Mouse (Mus musculus): ENCODE data around the gene Nbas. TPM values are rescaled to one million over a fixed set of nuclear protein-coding genes. Genes with fewer than 3 reads are reported as not detected.

Gene Nbas
- total RNA-seq, 2 experiments from 2014 or later: 16.0 to 17.7 TPM

DNA sequence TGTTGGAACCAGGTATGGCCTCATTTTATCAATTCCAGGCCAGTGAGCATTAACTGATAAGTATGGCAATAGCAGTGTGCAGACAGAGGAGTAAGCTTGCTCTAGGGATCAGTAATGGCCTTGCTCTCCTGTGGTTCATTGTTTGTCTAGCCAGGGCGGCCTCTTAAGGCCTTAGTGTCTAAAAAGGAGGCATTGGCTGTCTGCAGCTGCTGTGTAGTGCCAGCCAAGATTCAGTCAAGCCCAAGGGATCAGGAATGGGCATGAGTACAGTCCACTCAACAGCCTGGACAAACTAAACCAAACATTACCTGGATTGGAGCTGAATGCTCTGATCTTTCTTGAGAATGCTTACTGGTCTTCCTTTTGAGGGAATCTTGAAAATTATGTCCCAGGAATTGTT is 120.7 kb downstream of the Nbas start:
- no peak for DNase-seq

DNA sequence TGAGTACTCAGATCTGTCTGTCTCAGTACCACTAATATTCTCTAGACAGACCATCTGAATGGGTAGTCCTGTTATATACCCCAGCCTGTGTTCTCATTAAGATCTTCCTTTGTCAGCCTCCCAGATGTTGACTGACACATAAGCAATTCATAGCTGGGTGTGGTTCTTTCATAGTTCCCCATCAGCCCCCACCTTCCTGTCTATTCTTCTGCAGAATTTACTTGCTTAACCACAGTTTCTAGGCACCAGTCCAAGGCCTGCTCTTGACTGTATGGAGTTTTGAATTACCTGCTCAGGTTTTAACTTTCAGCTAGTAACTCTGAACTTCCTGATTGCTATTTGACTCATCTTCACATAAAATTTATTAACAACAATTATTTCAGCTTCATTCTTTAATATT is 141.3 kb downstream of the Nbas start:
- no peak for DNase-seq

DNA sequence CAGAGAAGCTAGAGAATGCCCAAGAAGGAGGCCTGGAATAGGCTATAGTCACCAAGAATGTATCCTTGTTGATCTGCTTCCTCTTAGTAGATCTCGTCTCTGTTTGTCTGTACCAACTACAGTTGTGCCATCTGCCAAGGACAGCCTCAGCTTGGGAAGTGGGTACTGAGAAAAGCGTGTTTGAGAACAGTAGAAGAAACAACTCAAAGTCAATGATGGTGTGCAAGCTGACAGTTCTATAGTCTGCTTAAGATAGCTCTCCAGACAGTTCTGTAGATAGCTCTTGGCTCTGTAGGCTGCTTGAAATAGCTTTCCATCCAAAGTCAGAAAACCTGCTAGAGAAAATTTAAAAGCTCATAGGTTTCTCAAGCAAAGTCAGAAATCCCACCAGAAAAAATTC is 149.7 kb downstream of the Nbas start:
- no peak for DNase-seq

DNA sequence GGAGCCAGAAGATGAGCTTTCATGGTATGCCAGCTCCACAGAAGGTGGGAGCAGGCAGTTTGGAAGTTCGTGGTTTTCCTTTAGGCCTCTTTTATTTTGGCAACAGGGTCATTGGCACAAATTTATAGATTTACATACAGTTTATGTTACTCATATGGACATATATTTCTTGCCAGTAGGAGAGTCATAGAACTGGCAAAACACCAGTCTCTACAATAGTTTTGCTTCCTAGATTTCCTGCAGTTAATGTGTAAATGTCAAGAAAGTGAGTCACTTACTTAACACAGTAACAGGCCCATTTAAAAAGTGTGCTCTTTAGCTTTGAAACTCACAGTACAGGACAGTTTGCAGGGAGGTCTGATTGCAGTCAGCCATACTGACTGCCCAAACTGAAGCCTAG is 161.3 kb downstream of the Nbas start:
- DNase-seq: no peak

DNA sequence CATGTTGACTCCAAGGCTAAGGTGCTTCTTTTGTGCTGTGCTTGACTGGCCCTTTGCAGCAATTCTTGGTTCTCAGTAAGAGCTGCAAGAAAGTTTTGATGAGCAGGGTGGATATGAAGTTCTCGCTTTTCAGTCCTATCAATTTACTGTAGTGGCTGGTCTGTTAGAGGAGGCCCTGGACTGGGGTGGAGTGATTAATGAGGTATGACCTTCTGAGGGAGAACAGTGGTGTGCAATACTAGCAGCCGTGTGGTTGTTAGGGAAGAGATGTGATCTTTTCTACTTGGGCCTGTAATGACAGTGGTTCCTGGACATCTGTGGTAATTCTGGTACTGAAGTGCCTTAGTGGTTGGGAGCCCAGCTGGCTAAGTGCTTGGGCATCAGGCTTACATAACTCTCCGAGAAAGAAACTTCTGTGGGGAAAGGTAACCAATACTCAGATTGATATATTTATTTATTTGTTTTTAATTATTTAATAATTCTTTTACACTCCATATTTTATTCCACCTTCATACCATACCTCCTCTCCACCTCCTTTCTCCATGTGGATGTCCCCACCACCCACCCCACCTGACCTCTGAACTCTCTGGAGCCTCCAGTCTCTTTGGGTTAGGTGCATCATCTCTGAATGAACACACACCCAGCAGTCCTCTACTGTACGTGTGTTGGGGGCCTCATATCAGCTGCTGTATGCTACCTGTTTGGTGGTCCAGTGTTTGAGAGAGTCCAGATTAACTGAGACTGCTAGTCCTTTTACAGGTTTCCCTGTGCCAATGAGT is 175.9 kb downstream of the Nbas start:
- no peak for DNase-seq

DNA sequence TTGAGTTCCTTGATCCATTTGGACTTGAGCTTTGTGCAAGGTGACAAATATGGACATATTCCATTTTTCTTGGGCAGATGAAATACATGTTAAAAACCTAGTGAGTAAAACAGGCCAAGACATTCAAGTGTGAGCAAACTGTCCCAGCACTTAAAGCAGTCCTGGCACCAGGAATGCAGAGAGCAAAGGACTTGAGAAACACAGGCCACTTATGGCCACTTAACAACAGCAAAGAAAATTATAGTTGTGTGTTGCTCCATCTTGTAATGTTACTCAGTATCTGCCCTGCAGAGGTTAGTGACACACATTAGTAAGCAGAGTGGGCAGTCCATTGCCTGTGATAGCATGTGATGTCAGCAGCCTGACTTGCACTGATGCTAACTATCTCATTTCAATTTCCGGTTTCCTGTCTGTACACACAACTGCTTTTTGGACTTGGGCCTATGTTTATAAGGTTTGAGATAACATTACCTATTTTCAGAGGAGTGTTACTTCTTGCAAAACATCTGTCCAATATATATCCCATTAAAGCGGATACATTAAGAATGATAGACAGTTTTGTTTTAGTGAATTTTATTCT is 176.6 kb downstream of the Nbas start:
- DNase-seq: no peak

DNA sequence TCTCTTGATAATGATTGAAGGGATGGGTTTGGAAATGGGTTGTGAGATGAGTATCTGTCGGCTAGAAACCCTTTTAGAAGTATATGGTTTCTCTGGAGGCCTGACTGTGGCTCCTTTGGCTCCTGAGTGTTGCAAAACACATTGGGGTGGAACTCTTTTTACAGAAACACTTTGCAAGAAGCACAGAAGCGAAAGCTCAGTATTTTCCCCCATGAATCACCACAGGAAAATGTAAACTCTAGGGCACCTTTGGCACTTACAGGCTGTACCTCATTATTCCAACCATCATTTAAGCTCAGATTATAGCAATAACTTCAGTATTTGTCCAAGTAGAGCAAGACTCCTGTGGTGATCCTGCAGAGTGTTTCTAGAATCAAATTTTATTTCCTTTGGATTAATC is 180.0 kb downstream of the Nbas start:
- no peak for DNase-seq

DNA sequence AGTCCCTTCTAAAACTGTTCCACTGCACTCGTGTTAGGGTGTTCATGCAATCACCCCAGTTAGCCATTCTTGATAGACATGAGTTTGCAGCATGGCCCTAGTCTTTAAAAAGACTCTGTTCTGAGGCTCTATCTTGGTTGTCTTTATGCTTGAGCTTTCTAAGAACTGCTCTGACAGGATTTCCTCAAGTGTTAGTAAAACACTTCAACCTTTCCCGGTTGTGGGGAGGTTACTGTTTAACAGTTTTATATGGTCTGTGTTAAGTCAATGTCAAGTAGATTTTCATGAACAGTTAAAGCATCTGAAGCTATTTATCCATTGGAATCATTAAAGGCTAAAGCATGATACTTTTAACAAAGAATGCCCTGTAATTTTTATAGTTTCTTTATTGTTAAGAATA is 183.1 kb downstream of the Nbas start:
- no peak for DNase-seq

DNA sequence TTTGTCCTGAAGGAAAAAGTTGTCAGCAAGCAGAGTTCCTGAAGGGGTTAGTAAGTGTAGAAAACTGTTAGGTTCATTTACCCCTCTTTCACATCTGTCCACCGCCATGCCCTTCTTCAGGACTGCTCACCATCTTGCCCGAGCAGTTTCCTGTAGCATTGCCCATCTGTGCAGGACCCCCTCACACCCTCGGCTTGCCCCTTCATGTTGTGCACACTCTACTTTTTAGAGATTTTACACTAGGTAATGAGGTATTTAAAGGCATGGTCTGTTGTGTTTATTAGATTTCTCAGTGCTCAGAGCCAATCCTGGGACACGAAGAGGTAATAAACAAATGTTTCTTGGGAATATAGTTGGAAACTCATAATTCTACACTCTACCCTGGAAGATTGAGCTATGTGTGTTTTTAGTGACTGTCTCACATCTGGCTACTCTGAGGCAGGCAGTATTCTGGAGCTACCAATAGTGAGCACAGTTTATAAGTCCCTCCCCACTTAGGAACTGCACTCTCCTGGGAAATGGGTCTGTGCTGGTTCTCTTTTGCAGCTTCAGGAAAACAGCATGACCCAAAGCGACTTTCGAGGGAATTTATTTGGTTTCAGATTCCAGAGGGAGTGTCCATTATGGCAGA is 191.4 kb downstream of the Nbas start:
- DNase-seq: no peak

DNA sequence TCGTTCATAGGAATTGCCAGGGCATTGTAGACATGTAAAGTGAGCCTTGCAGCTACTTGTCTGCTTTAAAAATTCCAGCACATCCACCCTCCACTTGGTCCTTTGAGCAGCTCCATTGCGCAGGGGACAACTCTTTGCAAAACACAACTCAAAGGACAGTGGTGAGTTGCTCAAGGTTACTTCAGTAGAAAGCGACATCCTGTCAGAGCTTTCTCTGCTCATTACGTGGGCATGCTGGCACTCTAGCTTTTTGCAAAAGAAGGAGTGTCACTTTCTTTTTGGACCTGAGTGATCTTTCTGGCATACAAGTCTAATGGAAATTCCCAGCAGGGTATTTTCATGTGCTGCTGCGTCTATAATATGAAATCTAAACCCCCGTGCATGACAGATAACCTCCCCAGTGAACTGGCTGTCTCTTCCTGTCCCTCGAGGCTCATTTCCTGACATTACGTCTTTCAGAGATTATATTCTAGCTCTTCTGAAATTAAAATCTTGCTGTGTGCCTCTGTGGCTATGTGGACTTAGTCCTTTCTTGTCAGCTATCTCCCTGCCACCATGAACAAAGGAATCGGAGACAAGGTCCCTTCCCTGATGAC is 192.7 kb downstream of the Nbas start:
- DNase-seq: no peak

DNA sequence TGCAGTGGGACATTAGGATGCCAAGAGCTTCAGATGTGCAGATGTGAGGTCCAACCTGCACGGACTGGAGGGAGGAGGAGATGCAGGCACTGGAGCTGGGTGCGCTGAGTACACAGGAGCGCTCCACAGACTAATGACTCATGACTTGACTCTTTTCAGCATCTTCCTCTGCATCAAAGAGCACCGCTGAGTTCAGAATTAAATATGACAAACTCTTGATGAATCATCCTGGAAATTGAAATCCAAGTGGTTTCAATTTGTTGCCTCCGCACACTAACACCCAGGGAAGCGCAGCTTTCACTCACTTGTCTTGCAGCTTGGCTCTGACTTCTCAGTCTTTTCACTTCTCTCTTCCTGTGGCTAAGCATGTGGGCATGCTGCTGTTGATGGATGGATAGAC is 193.5 kb downstream of the Nbas start:
- no peak for DNase-seq

DNA sequence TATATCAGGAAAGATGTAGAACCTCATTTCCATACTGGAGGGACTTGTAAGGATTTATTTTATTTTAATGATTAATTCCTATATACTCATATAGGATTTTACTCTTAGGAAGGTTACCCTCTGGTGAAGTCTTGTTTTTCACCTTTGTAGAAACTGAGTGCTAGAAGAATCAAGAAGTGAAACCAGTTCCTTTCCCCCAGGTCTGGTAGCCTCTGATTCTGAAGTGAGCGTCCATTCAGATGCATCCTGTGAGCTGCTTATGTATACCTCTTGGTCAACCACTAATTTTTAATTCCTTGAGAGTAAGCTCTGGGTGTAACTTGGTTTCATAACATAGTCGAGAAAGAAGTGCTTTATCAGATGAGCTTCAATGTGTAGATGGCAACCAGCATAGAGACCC is 196.6 kb downstream of the Nbas start:
- DNase-seq: no peak

DNA sequence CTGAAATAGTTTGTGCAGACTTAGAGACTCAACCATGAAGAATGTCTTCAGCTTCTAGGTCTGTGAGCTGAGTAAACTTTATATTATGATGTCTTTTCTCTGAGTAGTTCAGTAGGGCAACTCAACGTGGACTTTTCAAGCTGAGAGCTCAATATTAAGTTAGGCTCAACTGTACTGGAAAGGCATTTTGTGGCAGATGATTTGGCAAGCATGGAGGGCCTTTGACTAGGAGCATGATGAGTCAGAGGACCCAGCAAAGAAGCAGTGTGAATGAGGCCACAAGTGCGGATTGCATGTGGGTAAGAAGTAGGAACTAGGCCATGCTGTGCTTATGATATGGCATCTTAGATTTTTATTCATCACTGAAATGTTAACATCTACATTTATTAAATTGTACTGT is 205.9 kb downstream of the Nbas start:
- DNase-seq: no peak

DNA sequence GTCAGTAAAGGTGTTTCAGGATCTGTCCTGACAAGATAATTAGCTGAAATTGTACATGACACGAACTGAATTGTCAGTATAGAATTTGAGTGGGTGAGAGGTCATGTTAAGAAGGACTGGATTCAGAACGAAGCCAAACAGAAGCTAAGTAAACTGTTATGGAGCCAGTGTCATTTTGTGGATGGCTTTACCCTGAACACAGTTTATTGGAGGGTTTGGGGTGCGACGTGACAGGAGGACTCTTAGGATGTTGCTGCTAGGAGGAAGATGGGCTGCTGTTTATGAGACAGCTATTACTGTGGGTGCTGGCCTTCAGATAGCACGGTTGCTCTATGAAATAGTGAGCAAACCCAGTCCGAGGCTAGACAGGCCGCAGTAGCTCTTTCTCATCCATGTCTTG is 210.2 kb downstream of the Nbas start:
- no peak for DNase-seq

DNA sequence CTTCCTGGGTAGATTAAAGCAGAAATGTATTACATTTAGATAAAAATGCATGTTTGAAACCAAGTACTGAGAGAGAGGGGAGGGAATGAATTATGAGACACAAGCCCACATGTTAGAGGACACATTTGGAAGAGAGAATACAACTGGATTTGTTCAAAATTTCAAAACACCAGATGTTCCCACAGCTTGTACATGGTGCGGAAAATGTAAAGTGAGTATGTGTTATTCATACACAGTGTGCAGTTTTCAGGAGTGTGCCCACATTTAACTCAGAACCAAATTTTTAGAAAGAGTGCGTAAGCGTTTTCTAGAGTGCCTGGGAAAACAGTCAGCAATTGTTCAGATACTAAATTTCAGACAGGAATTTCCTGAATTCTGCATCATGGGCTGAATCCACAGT is 217.3 kb downstream of the Nbas start:
- DNase-seq: no peak

DNA sequence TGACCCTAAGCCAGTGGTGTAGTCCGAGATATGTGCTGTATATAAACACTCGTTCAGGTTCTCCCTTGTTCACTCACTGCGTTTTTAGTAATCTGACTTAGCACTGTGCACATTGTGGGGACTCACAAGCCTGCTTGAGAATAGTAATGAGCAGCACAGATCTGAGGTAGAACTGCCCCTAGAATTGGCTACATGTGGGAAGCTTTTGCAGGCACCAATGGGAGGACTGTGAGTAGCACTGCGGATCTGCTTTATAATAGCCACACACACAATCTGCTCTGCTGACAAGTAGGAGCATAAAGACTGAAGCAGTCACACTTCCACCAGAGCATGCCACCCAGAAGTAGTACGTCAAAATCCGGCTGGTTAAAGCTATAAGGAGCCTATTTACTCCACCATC is 228.3 kb downstream of the Nbas start:
- no peak for DNase-seq

DNA sequence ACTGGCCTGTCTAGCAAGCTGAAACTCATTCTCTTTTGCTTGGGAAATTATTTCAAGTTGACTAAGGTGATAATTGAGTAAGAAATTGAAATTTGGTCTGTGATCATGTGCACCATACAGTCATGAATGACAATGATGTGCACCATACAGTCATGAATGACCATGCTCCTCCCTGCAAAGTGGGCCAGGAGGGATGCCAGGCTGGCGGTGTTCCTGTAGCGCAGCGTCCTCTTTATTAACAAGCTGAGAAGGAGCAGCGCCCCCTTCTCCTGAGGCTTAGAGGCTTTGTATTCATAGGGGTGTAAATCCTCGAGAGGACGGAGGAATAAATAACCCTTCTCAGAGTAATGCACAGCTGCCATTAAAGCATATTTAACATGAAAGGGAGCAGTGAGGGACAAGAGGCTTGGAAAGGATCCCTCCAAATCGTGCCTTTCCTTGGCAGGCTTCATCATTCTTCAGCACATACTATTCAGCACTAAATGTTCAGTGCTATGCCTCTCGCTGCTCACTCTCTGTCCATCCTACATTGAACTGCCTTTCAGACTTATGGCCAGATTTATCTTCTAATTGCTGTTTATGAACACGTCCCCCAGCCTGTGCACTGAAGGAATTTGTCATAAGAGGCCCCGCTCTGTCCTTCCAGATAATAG is 230.4 kb downstream of the Nbas start:
- no peak for DNase-seq

DNA sequence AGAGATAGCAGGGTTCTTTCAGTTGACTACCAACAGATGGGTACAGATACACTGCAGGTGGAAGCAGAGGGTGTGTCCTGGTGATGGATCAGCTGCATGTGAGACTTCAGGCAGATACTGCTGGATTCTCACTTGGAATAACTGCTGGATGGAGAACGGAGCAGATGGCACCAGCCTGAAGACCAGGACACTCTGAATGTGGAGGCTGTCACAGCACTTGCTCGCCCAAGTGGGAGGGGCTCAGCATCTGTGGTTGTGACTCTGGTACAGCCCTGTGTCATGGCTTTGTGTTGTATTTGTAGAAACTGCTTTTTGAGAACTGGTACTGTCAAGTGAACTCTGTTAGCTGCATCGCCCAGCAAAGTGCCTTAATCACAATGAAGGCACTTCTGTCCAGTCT is 231.3 kb downstream of the Nbas start:
- no peak for DNase-seq

DNA sequence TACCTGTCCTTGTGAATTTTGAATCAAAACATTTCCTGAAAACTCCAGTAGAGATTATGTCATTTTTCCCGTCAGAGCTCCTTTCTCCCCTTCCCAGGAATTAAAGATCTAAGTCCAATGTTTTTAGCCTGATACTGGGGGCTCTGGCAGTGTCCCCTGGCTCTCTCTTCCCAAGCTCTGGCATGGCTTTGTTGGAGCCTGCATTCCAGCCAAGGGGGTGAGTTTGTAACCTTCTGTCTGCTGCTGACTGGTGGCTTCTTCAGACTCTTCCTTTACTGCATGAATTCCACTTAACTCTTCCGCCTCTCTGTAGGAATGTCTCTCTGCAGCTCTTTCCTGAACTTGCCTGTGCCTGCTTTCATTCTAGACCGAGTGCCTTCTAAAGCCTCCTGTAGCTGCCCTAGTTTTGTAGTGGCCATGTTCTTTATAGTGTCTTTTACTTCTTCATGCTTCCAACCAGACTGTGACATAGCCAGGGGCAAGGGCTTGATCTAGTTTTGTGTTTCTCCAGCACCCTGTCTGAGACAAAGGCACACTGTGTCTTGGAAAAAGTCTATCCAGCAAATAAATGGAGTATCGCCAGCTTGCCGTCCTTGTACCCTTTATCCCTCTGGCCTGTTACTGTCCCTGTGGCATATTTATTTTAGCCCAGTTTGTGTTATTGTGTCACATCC is 236.0 kb downstream of the Nbas start:
- no peak for DNase-seq

DNA sequence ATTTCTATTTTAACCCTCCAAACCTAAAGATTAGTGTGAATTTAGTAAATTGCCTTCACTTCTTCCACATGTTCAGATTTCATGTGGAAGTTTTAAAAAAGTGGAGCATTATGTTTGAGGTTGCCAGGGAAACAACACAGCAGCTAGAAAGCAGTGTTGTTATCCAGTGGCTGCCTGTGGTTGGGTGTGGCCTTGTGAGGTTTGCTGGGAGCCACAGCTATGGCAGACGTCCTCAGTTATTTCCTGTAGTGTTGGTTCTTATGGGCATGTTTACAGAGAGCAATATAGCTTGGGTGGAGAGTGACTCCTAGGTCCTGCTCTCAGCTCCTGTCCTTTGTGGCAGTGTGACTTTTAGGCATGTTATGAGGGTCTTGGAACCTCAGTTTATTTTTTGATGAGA is 249.1 kb downstream of the Nbas start:
- DNase-seq: no peak

DNA sequence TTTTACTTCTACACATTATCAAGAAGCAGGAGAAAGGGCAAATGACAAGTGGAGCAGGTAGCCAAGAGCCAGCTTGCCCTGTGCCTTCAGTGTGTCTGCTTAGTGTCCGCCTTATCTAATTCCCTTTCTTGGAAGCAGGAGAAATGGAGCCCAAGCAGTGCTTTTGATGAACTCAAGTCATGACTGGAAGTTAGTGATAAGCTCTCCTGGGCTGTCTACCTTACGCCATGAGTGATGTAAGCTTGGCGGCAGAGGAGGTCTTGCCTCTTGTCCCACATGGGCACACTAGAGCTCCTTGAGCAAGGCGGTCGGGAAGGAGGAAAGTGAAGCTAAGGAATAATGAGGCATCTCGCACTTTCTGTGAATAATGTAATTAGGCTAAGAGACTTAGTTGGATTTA is 250.5 kb downstream of the Nbas start:
- DNase-seq: no peak

DNA sequence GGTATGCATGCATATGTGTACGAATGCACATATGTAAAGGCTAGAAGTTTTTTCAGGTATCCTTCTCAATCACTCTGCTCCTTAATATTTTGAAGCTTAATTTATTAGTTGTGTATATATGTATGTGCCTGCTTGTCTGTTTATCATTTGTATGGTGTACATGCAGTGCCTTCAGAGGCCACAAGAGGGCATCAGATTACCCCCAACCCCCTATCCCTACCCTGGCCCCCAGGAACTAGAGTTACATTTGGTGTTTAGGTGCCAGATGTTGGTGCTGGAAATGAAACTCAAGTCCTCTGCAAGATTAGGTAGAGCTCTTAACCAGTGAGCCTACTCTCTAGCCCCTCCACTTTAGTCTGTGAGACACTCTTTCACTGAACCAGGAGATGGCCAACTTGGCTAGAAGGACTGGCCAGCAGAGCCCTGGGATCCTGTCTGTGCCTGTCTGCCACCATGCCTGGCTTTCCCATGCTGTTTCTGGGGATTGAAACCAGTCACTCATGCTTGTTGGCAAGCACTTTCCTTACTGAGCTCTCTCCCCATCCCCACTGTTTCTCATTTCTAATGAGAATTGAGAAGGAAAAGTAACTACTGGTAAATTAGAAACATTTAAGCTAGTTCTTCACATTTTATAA is 263.9 kb downstream of the Nbas start:
- DNase-seq: no peak
